Mouse (Mus musculus): Measurements from ENCODE around the gene Lrrc14b.

DNA sequence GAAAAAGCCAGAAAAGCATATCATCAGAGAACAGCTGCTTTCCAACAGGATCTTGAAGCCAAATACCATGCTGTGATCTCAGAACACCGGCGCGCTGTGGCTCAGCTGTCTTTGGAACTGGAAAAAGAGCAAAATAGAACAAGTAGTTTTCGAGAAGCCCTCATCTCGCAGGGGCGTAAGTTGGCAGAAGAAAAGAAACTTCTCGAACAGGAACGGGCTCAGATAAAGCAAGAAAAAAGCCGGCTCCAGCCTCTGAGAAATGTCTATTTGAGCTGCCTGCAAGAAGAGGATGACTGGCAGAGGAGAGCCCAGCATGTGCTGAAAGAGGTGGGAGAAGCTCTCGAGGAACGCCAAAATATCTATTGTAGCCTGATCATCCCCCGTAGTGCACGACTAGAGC, 7.3 kb downstream of the Lrrc14b start:
- TF ChIP-seq CTCF (IDR thresholded peaks at IDR 0.05) (no peak), EP300 (IDR thresholded peaks at IDR 0.05) (no peak)

Data from lung, postnatal 0 days (tissue).